Mouse (Mus musculus) cerebellum, postnatal 36 days (tissue): Measurements from ENCODE around the gene Syne2.

Experiments
- DNase-seq, 2 experiments: peaks; one replicate each; pipeline ENCODE4 v3.0.0; 2021 to 2022; ENCODE audit warnings: mixed read lengths in 2 of 2

Syne2 gene

DNA sequence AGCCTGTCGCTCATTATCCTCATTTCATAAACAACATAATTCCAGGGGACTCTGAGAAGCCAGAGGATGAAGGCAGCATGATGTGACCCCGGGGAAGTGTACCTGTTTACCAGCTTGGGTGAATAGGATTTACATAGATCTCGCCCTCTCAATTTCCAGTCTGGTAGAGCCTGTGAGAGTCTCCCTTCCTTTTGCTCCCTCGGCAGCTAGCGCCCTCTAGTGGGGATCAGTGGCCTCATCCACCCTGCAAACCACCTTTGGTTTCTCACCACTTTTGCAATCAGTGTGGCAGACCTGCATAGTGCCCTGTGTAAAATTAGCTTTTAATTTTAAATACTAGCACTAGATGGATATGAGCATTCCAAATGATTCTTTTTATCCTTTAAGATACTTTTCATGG is 133.4 kb downstream of the Syne2 start:
- DNase-seq, result peak; percentile 30 to 44

DNA sequence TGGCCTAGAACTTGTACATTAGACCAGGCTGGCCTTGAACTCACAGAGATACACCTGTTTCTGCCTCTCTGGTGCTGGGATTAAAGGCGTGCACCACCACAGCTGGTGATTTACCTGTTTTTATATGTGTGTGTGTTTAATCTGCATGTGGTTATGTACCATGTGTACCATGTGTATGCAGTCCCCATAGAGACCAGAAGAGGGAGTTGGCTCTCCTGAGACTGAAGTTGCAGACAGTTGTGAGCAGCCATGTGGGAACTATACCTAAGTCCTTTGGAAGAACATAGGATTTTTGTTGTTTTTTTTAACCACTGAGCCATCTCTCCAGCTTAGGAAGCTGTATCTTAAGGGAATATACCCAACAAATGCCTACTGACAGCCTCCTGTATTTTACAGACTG is 134.1 kb downstream of the Syne2 start:
- no peak for DNase-seq

DNA sequence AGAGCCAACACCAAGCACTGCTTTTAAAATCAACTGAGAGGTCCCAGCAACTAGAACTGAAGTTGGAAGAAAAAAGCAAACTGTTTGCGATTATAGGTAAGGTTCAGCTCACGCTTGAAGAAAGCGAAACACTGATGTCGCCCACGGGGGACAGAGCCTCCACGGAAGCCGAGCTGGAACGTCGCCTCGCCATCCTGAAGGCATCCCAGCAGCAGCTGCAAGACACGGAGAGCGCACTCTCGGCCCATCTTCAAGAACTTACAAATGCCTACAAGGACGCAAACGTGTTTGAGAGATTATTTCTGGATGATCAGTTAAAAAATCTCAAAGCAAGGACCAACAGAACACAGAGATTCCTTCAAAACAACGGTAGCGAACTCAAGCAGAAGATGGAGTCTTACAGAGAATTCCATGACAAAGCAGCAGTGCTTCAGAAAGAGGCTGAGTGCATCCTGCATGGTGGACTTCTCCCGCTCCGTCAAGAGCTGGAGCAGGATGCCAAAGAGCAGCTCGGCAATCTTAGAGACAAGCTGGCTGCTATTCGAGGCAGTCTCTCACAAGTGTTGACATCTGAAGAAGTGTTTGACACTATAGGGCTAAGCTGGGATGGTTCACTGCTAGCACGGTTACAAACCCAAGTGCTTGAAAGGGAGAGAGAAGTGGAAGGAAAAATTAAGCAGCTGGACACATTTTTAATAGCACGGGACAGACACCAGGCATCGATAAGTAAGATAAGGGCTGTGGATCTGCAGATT is 148.7 kb downstream of the Syne2 start:
- no peak for DNase-seq

DNA sequence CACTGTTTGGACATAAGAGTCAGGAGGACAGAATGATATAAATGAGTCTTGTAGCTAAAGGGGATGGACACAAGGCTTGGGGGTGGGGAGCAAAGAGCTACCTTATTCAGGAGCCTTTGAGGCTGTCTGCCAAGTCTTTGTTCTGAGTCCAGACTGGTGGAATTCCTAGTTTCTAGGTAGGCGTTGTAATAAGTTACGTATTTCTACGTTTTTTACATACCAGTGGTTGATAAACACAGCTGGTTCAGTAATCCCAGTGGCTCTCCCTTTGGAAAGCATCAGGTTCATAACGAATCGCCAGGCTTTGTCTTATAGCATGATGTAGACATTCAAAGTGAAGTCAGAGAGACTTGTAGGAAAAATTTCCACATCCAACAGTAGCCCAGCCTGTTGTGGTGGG is 161.1 kb downstream of the Syne2 start:
- no peak for DNase-seq

DNA sequence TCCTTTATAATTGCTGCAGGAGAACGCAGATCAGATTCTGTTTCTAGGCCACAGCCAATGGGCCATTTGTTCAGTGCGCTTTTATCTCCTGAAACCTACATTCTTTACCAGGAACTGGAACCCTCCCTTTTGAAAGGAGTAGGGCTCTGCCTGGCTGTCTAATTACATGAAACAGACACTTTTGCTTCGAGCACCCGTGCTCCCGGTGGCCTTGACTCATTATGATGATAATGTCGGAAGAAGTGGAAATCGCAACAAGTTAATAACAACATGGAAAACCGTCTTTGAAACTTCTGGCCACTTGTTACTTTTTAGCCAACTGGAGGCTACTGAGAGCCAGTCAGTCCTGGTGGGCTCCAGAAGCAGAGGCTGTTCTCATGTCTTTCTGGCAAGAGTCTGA is 165.4 kb downstream of the Syne2 start:
- no peak for DNase-seq

DNA sequence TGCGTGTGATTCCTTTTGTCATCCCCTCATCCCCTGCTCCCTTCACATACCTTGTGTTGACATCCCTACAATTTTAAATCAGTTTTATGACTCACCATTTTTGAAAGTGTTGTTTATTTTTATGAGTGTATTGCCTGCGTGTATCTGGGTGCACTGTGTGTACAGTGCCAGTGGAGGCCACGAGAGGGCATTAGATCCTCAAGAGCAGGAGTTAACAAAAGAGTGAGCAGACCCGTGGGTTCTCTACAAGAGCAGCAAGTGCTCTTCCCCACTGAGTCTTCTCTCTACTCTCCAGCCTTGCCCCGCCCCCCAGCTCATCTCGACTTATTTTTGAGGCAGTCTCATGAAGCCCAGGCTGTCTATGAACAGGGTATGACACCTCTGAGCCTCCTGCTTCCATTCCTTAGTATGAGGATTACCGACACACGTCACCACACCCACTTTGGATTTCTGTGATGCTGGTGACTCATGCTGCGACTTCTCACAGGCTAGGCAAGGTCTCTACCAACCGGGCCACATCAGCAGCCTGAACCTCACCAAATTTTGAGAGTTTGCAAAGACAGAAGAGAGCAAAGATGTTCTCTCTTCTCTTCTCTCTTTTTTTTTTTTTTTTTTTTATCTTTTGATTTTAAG is 174.4 kb downstream of the Syne2 start:
- DNase-seq, result no peak

DNA sequence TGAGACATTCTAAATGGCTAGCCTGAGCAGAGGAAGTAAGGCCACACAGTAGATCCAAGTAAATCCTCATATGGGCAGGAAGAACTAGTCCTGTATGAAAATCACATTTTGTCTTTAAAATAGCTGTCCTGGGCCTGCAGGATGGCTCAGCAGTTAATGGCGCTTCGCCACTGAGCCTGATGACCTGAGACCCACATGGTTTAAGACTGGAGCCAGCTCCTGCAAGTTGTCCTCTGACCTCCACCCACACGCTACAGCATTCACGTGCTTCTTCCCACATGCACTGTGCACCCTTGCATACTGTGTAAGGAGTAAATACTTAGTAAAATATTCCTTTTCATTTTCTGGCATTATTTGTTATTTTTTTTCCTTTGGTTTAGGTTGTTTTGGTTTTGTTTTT is 175.0 kb downstream of the Syne2 start:
- no peak for DNase-seq

DNA sequence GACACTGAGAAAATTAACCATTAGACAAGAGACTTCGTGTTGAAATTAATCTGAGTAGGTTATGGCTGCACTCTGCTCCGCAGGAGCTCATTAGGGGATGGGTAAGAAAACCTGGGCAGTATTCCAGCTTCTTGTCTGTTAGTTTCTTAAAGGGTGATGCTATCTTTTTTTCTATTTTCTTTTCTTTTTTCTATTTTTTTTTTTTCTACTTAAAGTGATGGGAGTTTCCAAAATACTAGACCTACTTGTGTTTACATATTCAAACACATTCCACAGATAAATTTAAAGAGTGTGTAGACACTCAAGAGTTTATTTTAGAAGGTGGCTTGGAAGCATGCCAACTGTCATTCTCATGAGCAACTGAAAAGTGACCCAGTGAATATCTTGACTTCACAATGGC is 177.2 kb downstream of the Syne2 start:
- no peak for DNase-seq

DNA sequence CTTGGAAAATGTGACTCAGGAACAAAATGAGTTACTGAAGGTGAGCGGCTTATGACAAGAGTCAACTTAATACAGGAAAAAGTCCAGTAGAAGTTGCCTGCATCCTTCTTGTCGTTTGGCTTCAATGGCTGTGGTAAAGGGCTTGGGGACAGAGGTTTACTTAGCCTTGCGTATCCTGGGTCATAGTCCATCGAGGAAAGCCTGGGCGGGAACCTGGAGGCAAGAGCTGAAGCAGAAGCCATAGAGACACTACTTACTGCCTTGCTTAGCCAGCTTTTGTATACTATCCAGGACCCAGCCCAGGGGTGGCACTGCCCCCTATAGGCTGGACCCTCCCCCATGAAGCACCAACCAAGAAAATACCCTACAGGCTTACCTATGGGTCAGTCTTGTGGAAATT is 179.6 kb downstream of the Syne2 start:
- no peak for DNase-seq

DNA sequence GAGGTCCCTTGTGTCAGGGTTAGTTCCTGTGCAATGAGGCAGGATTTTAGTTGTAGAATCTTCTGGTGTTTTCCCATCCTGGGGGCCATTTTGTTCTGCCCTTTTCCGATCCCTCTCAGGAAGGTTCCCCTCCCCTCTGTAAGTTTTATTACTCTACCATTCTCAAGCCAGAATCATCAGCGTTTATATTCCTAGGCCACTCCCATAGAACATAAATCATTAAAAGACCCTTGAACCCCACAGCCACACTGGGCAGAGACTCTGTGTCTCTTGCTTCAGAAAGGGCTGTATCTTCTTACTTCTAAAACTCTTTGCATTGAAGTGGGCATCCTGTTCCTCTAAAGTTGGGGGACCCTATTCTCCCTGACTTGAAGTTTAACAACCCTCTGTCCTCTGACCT is 180.5 kb downstream of the Syne2 start:
- no peak for DNase-seq

DNA sequence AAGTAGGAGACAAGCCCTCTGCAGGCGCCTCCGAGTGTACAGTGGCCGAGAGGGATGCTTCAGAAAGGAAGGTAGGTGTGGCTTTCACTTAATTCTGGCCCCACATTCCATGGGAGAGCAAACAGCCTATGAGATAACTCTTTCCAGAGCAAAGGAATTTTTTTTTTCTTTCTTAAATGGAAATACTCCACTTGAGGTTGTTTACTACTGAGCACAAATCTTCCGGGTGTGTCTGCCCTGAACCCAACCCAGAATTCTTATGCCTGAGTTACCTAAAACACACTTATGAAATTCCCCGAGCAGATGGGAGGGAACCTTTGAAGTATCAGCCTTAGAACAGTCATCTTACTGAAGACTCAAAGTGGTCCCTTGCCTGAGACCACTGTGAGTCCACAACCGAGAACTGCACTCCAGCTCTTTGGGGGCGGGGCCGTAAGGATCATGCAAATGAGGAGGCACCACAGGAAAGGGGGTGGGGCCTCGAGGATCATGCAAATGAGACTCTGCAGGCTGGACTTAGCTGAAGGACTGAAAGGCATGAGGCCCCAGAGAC is 186.8 kb downstream of the Syne2 start:
- DNase-seq, result no peak

DNA sequence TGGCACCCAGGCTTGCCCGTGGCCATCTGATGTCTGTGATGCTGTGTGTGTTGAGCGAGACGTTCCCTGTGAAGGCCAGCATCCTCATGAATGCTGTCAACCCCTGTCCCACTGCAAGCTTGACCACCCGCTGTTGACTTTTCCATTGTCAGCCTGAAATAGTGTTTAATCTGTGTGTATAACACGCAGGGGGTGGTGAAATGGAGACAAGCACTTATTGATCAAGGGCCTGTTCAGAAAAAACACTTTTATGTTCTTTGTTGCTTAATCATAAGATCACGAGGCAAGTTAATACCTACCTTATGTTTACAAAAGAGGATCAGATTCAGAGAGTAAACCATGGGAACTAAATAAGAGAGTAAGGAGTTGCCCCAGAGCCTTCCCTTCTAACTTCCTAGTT is 191.1 kb downstream of the Syne2 start:
- no peak for DNase-seq

DNA sequence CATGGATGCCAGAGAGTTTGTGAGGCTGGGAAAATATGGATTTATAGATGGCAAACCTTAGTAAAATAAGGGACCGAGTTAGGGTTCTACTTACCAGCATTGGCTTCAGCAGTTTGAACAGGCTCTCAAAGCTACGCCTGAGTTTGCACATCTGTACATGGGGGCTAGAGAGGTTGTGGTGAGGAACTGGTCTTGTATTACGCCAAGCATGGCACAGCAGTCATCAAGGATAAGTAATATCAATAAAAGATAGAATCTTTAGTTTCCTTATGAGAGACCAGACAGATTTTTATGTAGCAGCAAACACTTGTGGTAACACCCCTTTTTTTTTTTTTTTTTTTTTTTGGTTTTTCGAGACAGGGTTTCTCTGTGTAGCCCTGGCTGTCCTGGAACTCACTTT is 194.9 kb downstream of the Syne2 start:
- DNase-seq, result no peak

DNA sequence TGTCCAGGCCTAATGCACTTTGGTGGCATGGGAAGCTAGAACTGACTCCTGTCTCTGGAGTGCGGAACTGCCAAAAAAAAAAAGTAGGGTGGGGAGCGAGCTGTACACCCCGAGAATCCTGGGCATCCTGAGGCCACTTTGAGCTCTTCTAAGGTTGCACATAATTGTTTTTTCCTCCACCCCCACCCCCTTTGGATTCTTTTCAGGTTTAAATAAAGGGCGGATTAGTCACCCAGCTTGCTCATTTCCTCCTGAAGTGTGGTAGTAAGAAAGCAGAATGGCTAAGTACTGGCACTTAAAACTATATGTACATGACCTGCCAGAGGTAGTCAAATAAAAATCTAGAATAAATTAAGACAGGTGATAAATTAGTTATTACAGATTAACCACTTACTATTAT is 195.5 kb downstream of the Syne2 start:
- no peak for DNase-seq

DNA sequence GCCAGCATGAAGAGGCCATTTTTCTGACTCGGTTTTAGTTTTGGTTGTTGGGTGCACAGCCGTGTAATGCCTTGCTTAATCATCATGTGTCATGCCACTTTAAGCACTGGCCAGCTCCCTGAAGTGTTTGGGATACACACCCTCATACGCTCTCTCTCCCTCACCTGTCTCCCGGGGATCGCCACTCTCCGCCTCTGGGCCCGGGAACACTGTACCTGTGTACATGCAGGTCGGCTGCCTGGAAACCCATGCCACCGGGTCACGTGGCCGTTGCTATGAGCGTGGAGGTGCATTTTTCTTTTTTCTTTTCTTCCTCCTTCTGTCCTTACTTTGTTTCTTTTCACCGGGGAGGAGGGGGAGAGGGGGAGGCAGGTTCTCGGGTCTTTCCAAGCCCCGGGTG is 197.1 kb downstream of the Syne2 start:
- no peak for DNase-seq

DNA sequence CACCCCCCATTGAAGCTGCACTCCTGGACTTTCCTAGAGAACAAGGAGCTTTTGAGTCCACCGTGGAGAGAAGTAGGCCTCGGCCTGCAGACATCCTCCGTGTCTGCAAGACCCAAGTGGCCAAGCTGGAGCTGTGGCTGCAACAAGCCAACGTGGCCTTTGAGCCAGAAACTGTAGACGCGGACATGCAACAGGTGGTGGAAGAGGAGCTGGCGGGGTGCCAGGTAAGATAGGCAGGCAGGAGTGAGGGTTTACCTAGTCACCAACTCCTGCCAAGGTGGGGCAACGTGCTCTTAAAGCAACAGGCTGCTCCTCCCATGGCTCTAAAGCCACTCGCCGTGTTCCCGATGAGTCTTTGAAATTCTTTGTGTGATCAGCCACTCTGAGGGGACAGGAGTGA is 197.6 kb downstream of the Syne2 start:
- peak; percentile 29 to 39 for DNase-seq

DNA sequence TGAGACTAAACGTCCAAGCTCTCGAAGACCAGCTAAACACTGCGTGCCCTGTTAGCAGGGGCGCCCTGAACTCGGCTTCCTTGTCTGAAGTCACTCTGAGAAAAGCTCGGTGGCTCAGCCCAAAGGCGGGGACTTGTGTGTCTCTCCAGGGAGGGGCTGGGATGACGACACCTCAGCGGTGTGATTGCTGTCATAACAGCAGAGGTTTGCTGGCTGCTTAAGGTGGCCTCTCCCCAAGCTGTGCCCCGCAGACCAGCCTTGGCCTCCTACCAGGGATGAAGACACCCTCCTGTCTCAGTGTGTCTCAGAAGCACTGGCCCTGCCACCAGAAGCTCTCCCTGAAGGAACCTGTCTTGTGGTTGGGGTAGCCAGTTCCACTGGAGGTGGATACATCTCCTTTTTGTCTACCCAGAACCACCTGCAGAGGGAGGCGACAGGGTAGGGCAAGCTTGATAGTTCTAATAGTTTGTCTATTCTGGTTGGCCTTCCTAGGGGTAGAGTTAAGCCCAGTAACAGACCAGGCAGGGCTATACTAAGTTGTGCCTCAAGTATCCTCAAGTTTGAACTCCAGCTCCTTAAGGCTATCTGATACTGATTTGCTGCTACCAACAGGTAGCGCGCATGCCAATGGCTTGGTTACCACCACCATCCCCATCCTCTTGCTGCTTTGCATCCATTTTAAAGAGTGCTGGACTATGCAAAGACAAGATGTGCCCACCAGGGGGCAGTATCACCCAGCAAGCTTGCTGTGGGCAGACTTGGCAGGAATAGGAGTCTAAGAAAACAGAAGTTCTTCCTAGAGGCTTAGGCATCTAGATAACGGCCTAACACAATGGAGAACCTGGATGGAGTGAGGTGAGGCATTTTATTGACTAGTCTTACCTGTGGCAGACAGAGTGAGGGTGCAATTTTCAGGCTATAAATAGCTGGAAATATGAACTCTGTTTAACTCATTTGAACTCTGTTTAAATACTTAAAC is 198.5 kb downstream of the Syne2 start:
- DNase-seq, result peak; percentile 84 to 86

DNA sequence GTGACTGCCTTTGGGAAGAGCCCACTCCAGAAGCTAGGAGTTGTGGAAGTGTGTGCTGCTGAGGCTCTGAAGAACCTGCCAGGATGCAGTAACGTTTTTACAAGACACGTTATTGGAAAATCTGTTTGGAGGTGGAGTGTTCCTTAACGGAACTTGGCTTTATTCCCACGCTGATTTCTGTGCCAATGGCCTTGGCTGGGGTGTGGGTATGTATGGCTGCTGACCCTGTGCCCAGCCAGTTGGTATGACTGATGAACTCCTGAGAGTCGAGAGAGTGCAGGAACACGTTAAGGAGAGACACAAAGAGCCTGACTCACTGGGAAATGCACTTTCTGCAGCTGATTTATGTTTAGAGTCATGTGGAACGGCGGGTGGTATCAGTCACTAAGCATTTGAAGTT is 200.7 kb downstream of the Syne2 start:
- no peak for DNase-seq

DNA sequence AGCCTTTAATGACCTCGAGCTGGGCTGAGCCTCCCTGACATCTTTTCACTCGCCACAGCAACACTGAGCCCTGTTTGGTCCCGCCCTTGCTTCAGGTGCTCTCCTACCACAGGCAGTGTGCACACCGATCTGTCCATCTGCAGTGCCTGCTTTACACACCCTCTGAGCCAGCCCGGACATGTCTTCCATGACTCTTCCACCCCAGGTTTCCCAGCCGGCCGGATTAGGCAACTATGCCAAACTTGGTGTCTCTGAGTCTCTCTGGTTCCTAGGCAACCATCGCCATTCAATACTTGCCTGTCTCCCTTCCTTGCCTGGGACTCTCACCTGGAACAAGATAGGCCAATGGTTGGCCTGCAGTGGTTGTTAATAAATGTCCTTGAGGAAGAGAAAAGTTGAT is 224.4 kb downstream of the Syne2 start:
- DNase-seq, result no peak

DNA sequence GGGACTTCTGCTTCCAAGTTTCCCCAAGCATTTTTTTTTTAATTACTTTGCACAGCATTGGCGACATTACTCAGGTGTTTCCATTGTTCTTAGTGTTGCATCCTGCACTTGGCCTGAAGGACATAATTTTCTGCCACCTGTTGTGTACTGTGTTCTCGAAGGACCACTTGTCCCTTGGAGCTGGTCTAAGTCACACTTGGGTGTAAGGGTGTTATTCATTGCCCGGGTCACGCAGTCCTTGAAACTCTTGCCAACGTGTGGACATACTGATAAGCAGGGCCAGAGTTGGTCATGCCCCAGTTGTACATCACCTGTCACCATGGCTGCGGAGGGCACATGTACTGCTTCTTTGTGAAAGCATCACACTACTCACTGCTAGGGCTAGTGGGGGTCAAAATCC is 228.6 kb downstream of the Syne2 start:
- DNase-seq, result no peak

DNA sequence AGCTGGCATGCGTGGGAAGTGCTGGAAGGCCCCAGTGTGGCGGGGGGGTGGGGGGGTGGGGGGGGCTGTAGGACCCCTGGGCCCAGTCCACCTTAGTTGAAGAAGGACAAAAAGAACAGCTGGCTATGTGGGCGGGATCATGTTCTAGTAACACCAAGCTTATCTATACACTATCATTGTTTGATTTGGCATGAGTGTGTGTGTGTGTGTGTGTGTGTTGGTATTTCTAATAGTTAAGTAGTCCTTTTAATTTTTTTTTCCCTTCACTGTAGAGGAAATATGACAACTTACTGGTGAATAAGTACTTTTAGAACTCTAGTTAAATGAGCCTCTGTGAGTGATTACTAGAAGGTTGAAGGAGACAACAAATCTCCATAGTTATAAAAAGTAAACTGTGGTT is 230.0 kb downstream of the Syne2 start:
- DNase-seq, result no peak

DNA sequence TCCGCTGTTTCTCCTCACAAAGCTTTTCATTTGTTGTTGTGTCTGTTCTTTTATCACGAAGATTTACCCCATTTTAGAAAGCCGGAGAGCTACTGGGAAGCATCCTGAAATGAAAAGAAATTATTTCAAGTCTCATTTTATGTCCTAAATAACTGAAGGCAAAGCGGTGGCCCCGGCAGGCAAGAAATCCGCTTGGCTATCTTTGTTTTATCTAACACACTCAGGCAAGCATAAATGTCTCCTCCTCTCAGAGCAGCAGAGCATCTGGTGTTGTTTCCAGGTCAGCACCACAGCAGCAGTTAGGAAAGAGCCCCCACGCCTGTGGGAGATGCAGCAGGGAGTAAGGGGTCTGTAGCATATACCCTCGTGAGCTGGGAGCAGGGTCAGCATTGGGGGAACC is 230.7 kb downstream of the Syne2 start:
- no peak for DNase-seq

DNA sequence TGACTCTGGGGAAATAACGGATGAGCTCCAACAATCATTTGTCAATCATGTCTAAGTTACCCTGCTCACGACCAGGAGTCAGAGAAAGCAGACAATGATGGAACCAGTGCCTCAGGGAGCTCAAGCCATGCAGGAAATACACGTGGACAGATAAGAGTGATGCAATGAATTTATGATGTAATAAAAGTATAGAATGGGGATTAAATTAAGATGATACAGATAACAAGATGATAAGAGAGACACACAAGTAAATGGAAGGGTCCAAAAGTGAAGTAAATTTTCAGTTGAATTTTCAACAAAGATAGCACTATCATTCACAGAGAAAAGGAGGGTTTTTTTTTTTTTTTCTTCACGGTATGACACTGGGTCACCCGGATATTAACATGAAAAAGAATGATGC is 231.4 kb downstream of the Syne2 start:
- DNase-seq, result no peak
